Mouse (Mus musculus) forebrain, embryonic 13.5 days (tissue): ENCODE measurements around the gene Paqr7. TPM values are rescaled to one million over a fixed set of nuclear protein-coding genes. Genes with fewer than 3 reads are reported as not detected.
A peak's percentile ranks its signal among the peaks of the same experiment; 100 is the strongest.

Experiments
- ATAC-seq: fragments of 200-750 bp; cut with Nextera tagmentation; 2 replicates; pipeline ENCODE4 v1.8.0; 2017
- H3K27ac ChIP-seq: fragments of 300-500 bp; sonication (generic); 2 replicates; pipeline ENCODE4 v1.5.1; 2015; ENCODE audit warnings: inconsistent platforms, mild to moderate bottlenecking, moderate library complexity
- H3K27me3 ChIP-seq: fragments of 300-500 bp; sonication (generic); 2 replicates; pipeline ENCODE4 v1.6.1; 2015; ENCODE audit warnings: mild to moderate bottlenecking, inconsistent platforms
- H3K36me3 ChIP-seq: fragments of 300-500 bp; sonication (generic); 2 replicates; pipeline ENCODE4 v1.6.1; 2015; ENCODE audit warnings: mild to moderate bottlenecking, inconsistent platforms; ENCODE audit not compliant: poor library complexity, severe bottlenecking
- H3K4me1 ChIP-seq: fragments of 300-500 bp; sonication (generic); 2 replicates; pipeline ENCODE4 v1.6.1; 2015; ENCODE audit warnings: inconsistent platforms
- H3K4me2 ChIP-seq: fragments of 300-500 bp; sonication (generic); 2 replicates; pipeline ENCODE4 v1.6.1; 2015; ENCODE audit warnings: inconsistent platforms, mild to moderate bottlenecking, moderate library complexity
- H3K4me3 ChIP-seq: fragments of 300-500 bp; sonication (generic); 2 replicates; pipeline ENCODE4 v1.5.1; 2015; ENCODE audit warnings: mild to moderate bottlenecking, inconsistent platforms
- H3K9ac ChIP-seq: fragments of 300-500 bp; sonication (generic); 2 replicates; pipeline ENCODE4 v1.6.1; 2015; ENCODE audit warnings: mild to moderate bottlenecking, inconsistent platforms
- H3K9me3 ChIP-seq: fragments of 300-500 bp; sonication (generic); replicated peaks from 2 replicates; pipeline ENCODE4 v1.6.1; 2016; ENCODE audit warnings: inconsistent platforms
- WGBS: fragments of 180-500 bp; shearing (Covaris S2); methylation state at CpG from one replicate; pipeline ENCODE4 v1.1.7; 2015; 5-methylcytosine and 5-hydroxymethylcytosine counted together
- polyA plus RNA-seq: library from polyadenylated mRNA; unstranded; fragments of >200 nt; fragmentation: Nextera tagmentation; extraction: Ambion mirVana; gene quantifications from 2 replicates; pipeline ENCODE4 v1.2.1, GENCODE M21; 2015

Gene Paqr7
- polyA plus RNA-seq, result 5.5 and 6.0 TPM in 2 replicates

DNA sequence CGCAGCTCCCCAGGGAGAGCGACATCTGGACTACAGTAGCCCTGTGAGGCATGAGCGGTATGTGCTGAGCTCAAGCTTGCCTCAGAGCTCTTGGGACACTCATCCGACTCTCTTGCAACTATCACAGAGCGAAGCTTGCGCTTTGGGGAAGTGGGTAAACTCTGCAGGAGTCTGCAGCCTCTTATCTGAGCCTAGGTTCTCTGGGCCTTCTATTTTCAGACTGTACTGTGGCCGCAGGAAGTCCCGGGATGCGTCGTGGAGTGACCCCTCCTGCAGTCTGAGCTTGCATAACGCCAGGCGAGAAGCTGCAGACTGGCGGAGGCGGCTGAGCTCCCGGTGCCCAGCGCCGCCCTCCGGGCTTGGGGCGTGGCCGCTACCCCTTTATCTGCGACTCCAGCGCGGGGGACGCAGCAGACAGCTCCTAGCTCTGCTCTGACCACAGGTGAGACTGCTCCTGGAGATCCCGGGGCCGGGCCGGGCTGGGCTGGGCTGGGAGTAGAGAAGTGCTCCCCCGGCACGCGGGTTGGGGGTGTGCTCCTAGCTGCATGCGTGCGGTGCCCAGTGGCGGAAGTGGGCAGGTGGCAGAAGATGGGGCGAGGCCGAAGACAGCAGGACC lies at the start of gene Paqr7:
TSS of gene Paqr7 (plus strand) at position 103 of the 616 bp plus-strand sequence.
- ATAC-seq, result peak; percentile 76
- H3K4me3 ChIP-seq, result peak within 1 kb of the TSS; percentile 47
- WGBS, result 3% methylated on average over 35 of the region's 35 CpGs
- H3K9ac ChIP-seq, result peak within 1 kb of the TSS; percentile 65
- peaks cover 30% of the 10 kb centered on the region for H3K4me1 ChIP-seq
- no peaks in the 10 kb centered on the region for H3K9me3 ChIP-seq
- no peaks in the 10 kb centered on the region for H3K36me3 ChIP-seq
- peak within 1 kb of the TSS; percentile 78 for H3K4me2 ChIP-seq
- H3K27ac ChIP-seq, result no peak within 1 kb of the TSS; the same call in 1 of the 2 replicates
- H3K27me3 ChIP-seq, result no peaks in the 10 kb centered on the region

DNA sequence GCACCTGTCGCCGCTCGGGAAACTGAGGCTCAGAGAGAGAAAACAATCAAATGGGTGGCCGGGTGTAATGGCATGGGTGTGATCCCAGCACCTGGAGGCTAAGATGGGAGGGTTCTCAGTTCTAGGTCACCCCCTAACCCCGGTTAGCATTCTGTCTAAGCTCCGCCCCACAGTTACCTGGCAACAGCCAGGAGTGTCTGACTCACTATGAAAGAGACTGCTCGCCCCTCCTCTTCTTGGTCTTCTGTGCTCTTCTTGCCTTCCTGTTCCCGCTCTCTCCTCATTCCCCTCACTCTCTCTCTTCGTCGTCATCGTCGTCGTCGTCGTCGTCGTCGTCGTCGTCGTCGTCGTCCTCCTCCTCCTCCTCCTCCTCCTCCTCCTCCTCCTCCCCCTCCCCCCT lies 48.5 kb upstream of the Paqr7 start:
- H3K4me1 ChIP-seq, result peaks cover 51% of the 10 kb centered on the region

DNA sequence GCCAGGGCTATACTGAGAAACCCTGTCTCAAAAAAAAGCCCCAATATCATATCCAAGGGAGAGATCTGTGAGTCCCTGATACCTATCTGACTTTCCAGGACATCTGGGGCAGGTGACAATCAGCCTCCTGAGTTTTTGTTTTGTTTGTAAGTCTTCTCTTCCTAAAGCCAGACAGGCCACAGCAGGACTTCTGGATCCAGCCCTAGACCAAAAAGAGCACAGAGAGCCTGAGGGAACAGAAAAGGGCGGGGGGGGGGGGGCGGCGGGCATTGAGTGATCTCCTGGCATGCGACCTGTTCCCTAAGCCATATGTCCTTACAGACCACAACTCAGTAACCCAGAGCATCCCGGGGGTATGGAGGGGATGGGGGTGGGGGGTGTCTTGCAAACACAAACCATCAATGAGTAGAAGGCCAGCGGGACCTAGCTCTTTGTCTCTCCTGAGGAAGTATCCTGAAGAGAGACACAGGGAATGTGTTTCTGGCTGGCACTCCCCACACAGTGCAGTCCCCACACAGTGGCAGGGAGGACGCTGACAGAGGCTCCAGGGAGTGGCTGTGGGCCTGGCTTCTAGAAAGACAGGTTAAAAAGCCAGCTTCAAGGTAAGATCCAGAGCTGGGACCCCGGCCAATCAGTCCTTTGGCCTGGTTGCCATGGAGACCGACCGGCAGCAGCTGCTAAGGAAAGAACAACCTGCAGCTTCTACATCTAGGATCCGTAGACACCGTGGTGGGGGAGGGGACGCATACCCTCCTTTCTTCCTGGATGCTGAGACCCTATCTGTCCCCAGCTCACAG lies 46.7 kb upstream of the Paqr7 start:
- Histone ChIP-seq H3K4me1 (peaks cover 56% of the 10 kb centered on the region), H3K27ac (peak overlapping the region; percentile 94), H3K27me3 (peaks cover 11% of the 10 kb centered on the region), H3K4me3 (no peak overlapping the region; the same call in 1 of the 2 replicates), H3K9me3 (no peaks in the 10 kb centered on the region), H3K9ac (peak overlapping the region; percentile 51), H3K4me2 (peak overlapping the region; percentile 38), H3K36me3 (no peaks in the 10 kb centered on the region)
- WGBS, result 14% methylated on average over 13 of the region's 13 CpGs
- peak; percentile 77 for ATAC-seq

More for the DNA sequence above, 48.5 kb upstream of the Paqr7 start:
- H3K27ac ChIP-seq, result no peak overlapping the region
- ATAC-seq, result no peak
- H3K9ac ChIP-seq, result no peak overlapping the region
- H3K36me3 ChIP-seq, result no peaks in the 10 kb centered on the region
- peaks cover 1% of the 10 kb centered on the region; the same call in 1 of the 2 replicates for H3K27me3 ChIP-seq
- H3K9me3 ChIP-seq, result no peaks in the 10 kb centered on the region
- H3K4me2 ChIP-seq, result no peak overlapping the region
- WGBS, result 43% methylated on average over 23 of the region's 23 CpGs
- H3K4me3 ChIP-seq, result no peak overlapping the region

DNA sequence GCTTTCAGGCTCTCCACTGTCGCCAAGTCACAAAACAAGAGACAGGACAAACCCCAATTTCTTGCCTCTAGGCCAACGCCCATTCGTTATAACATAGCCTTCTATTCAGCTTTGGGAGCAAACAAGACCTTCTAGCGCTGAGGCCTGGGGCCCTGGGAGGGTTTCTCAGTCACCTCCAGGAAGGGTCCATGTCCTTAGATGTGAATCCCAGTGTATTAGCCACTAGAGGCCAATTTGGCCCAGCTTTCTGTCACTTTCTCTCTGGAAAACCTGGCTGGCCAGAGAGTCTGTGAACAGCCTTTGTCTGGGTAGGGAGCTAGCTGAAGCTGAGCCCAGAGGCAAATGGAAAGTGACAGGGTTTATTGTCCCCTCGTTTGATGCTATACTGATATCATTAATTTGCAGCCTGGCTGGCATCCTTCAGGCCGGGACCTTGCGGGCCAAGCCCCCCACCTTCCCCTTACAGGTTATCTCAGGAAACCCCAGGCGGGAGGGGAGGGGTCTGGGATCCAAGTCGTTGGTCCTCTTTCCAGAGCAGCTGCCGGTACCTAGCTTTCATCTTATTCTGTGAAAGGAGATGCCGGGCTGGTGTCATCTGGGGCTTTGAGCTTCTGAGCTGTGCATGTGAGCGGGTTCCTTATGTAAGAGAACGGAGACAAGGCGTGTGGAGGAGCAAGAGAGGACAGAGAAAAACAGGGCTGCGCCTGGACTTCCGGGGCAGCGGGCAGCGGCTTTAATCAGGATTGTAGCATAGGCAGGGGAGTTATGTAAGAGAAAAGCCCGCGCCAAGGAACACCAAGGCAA lies 45.9 kb upstream of the Paqr7 start:
- H3K36me3 ChIP-seq, result no peaks in the 10 kb centered on the region
- H3K4me3 ChIP-seq, result no peak overlapping the region; the same call in 1 of the 2 replicates
- peak overlapping the region; percentile 51 for H3K9ac ChIP-seq
- peak overlapping the region; percentile 94 for H3K27ac ChIP-seq
- H3K4me2 ChIP-seq, result peak overlapping the region; percentile 38
- peak; percentile 55 for ATAC-seq
- peaks cover 13% of the 10 kb centered on the region for H3K27me3 ChIP-seq
- no peaks in the 10 kb centered on the region for H3K9me3 ChIP-seq
- whole genome bisulfite sequencing, result 11% methylated on average over 20 of the region's 20 CpGs
- peaks cover 56% of the 10 kb centered on the region for H3K4me1 ChIP-seq

DNA sequence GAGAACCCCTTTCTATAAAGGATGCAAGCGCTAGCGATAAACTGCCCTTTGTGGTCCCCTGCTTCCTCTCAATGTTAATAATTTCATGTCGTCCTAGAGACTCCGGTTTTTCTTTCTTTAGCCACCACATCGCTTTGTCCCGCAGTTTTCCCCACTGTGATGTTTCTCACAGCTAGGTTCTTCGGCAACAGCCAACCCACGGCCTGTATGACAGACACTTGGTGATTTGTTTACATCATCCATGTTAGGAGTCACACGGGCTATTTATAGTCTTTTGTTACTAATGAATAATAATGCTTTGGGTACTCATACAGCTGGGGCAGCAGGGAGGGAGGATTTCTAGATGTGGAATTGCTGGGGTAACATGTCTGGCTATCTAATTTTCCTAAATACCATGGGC lies 45.0 kb upstream of the Paqr7 start:
- WGBS, result 46% methylated on average over 9 of the region's 9 CpGs

DNA sequence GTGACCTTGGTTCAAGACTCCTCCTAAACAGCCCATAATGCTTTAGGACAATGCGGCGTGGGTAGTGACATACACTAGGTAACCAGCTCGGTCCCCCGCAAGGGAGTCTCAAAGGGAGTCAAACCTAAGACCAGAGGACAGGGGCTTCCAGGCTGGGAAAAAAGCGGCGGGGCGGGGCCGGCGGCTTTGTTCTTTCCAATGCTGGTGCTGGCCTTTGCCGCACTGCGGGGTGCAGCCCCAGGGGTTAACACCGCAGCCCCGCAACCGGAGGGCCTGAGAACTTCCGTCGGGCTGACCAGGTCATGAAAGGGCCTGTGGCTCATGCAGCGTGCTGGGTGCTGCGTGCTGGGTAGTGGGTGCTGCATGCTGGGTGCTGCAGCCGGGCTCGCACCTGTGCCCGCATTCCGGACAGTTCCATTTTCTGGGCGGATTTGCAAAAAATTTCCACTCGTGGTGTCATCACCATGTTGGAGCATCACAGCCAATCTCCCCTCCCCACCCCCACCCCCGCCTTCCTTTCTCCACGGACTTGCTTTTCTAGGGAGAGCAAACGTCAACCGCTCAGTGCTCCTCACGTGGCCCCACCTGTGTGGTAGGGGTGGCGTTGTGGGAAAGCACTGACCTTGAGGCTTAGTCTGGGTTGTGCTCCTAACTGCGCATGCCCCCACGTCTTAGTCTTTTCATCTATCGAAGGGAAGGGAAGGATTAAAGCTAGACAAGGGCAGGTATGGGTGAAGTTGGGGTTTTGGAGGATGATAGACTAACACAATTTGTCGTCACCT lies 42.7 kb upstream of the Paqr7 start:
- no peak overlapping the region for H3K4me3 ChIP-seq
- peak overlapping the region; percentile 39 for H3K4me2 ChIP-seq
- H3K36me3 ChIP-seq, result no peaks in the 10 kb centered on the region
- no peaks in the 10 kb centered on the region for H3K9me3 ChIP-seq
- 27% methylated on average over 34 of the region's 34 CpGs for WGBS
- H3K4me1 ChIP-seq, result peaks cover 37% of the 10 kb centered on the region
- H3K9ac ChIP-seq, result 0 out of 2 replicates have a peak overlapping the region, but pooled peaks have one; percentile 30
- no peak overlapping the region for H3K27ac ChIP-seq
- no peak for ATAC-seq
- H3K27me3 ChIP-seq, result peaks cover 18% of the 10 kb centered on the region

More for the DNA sequence above, 45.0 kb upstream of the Paqr7 start:
- peak overlapping the region; percentile 94 for H3K27ac ChIP-seq
- no peaks in the 10 kb centered on the region for H3K9me3 ChIP-seq
- H3K4me1 ChIP-seq, result peaks cover 47% of the 10 kb centered on the region
- no peak for ATAC-seq
- H3K36me3 ChIP-seq, result no peaks in the 10 kb centered on the region
- no peak overlapping the region for H3K9ac ChIP-seq
- no peak overlapping the region for H3K4me3 ChIP-seq
- H3K27me3 ChIP-seq, result peaks cover 18% of the 10 kb centered on the region
- H3K4me2 ChIP-seq, result no peak overlapping the region; the same call in 1 of the 2 replicates

DNA sequence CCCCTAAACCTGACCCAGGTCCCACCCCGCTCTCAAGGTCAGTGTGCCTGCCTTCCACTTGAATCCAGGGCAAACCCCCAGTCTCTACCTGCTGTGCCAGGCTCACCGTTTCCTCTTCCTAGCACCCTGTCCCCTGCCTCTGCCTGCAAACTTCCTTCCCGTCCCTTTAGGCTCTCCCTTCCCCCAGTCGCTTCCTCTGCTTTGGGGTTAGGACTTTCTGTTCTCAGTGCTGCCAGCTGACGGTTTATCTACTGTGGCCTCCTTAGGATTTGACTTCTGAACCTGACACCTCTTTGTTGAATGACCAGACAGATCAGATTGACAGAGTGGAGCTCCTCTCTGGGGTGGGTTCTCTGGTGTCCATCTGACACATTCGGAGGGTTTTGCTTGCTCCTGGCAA lies 41.2 kb upstream of the Paqr7 start:
- Histone ChIP-seq H3K36me3 (no peaks in the 10 kb centered on the region), H3K9ac (no peak overlapping the region), H3K4me3 (no peak overlapping the region), H3K9me3 (no peaks in the 10 kb centered on the region), H3K4me1 (peaks cover 22% of the 10 kb centered on the region), H3K4me2 (no peak overlapping the region), H3K27ac (no peak overlapping the region), H3K27me3 (peaks cover 18% of the 10 kb centered on the region)
- 55% methylated on average over 6 of the region's 6 CpGs for WGBS
- no peak for ATAC-seq

DNA sequence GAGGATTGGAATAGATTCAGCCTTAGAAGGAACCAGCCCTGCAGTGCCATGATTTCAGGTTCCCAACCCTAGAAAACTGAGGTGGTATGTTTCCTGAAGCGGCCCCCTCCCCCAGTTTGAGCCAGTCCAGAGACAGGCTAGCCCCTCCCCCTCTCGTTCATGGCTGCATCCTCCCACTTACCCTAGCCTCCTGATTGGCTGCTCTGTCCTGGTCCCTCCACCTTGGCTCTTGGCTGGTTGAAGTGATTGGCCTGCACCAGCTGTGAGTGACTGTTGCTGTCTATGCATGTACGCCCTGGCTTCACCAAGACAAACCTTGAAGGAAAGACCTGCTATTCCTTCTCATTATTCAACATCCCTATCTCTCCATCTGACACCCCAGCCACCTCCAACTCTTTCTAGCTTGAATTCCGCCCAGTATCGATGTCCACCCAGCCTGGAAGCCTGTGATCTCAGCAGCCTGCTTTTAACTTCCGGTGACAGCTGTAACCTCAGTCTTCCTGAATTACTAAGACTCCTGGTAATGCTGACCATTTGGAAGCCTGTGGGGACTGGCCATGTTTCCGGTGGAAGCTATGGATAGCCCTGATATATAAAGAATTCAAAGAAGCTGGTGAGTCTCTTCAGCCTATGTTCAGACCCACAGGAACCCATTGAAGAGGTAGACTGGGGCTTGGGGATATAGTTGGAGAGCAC lies 39.2 kb upstream of the Paqr7 start:
- H3K4me3 ChIP-seq, result no peak overlapping the region
- 63% methylated on average over 7 of the region's 7 CpGs for WGBS
- H3K27ac ChIP-seq, result no peak overlapping the region
- peaks cover 18% of the 10 kb centered on the region for H3K27me3 ChIP-seq
- H3K9ac ChIP-seq, result no peak overlapping the region
- H3K9me3 ChIP-seq, result no peaks in the 10 kb centered on the region
- ATAC-seq, result no peak
- H3K36me3 ChIP-seq, result no peaks in the 10 kb centered on the region
- peaks cover 5% of the 10 kb centered on the region for H3K4me1 ChIP-seq
- no peak overlapping the region for H3K4me2 ChIP-seq

DNA sequence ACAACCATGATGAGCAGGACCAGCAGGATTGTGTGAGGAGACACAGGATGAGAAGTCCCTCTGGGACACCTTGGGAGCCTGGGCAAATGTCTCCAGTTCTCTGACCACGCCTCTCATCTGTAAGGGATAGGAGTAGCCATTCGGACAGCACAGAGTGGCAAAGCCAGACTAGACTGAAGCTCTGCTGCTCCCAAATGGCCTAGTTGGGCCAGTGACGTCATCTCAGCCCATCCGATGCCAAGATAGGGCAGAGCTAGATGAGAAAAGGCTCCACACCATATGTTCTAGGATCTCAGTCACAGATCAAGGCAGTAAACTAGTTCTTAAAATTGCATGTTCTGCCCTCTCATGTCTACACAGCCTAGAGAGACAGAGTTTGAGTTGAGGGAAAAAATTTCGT lies 37.6 kb upstream of the Paqr7 start:
- Histone ChIP-seq H3K27ac (no peak overlapping the region), H3K4me2 (no peak overlapping the region), H3K4me1 (peaks cover under 1% of the 10 kb centered on the region; the same call in 1 of the 2 replicates), H3K9me3 (no peaks in the 10 kb centered on the region), H3K27me3 (peaks cover 12% of the 10 kb centered on the region), H3K4me3 (no peak overlapping the region), H3K36me3 (no peaks in the 10 kb centered on the region), H3K9ac (no peak overlapping the region)
- ATAC-seq, result no peak
- 80% methylated on average over 5 of the region's 5 CpGs for WGBS

DNA sequence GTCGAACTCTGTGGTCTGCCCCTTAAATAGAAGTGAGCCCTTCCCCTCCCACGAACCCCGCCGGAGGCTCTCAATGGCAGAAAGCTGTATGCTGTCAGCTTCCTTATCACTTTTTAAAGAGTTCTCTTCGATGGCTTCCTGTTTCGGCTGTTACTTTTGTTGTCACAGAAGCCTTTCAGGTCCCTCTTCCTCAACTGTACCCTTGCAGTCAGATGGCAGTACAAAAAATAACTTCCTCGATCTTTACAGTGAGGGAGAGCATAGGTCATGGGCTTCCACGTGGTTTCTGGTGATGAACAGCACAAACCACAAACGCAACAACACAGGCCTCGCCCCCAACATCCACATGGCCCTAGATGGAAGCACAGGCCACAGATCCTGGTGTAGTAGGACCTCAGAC lies 36.2 kb upstream of the Paqr7 start:
- Histone ChIP-seq H3K4me3 (no peak overlapping the region), H3K4me2 (no peak overlapping the region)

DNA sequence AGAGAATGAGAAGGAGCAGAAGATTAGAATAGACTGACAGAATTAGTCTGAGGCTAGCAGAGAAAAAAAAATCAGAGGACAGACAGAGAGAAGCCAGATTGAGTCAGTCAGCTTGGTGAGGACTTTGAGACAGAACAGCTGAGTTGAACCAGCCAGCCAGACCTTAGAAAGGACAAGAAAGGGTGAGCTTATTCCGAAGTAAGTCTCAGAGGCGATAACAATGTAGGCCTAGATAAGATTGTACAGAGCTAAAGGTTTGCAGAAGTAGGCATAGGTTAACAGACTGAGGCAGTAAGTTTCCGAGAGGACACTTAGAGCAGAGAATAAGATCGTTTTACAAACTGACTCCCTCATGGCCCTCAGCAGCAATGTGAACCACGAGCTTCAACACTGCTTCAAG lies 35.2 kb upstream of the Paqr7 start:
- no peak for ATAC-seq
- 89% methylated on average over 5 of the region's 5 CpGs for WGBS
- H3K4me1 ChIP-seq, result peaks cover 8% of the 10 kb centered on the region
- no peak overlapping the region for H3K4me3 ChIP-seq
- no peak overlapping the region for H3K4me2 ChIP-seq
- H3K9me3 ChIP-seq, result no peaks in the 10 kb centered on the region
- H3K36me3 ChIP-seq, result no peaks in the 10 kb centered on the region
- no peak overlapping the region for H3K27ac ChIP-seq
- H3K27me3 ChIP-seq, result peaks cover under 1% of the 10 kb centered on the region; the same call in 1 of the 2 replicates
- H3K9ac ChIP-seq, result no peak overlapping the region

More for the DNA sequence above, 36.2 kb upstream of the Paqr7 start:
- WGBS, result 83% methylated on average over 10 of the region's 10 CpGs
- no peak for ATAC-seq
- H3K27me3 ChIP-seq, result peaks cover 5% of the 10 kb centered on the region; the same call in 1 of the 2 replicates
- H3K36me3 ChIP-seq, result no peaks in the 10 kb centered on the region
- H3K9ac ChIP-seq, result no peak overlapping the region
- H3K4me1 ChIP-seq, result no peaks in the 10 kb centered on the region
- no peak overlapping the region for H3K27ac ChIP-seq
- H3K9me3 ChIP-seq, result no peaks in the 10 kb centered on the region
